Mouse (Mus musculus): Measurements from ENCODE around the gene Map6. TPM values are rescaled to one million over a fixed set of nuclear protein-coding genes. Genes with fewer than 3 reads are reported as not detected.

Gene Map6
- 326 and 332 TPM in 2 replicates for total RNA-seq (2014; rRNA removed)
- 117 and 126 TPM in 2 replicates for polyA plus RNA-seq (2015; fragmentation: Nextera tagmentation; extraction: Ambion mirVana)

GRCm38 (mm10) chr7:99267251-99267896, at the start of gene Map6:
Gene Map6, plus strand, starts transcription at chr7:99267447.
- H3K9ac ChIP-seq (replicated peaks; ENCODE audit: low read length, poor library complexity, severe bottlenecking): peak within 1 kb of the TSS; percentile 91
- TF ChIP-seq CTCF (IDR thresholded peaks at IDR 0.05): no peak
- 0 out of 2 replicates have a peak, but pooled peaks cover 2% of the 10 kb centered on the region for H3K36me3 ChIP-seq (ENCODE audit: insufficient read depth, low read length)
- H3K4me1 ChIP-seq (ENCODE audit: insufficient read depth, low read length): peaks cover 6% of the 10 kb centered on the region; the same call in 1 of the 2 replicates
- H3K27ac ChIP-seq (ENCODE audit: low read depth, low read length): peak within 1 kb of the TSS; percentile 98
- under 1% methylated on average over 34 of the region's 34 CpGs for WGBS
- ATAC-seq (ENCODE audit: low FRiP score) (peak; percentile 78), DNase-seq (ENCODE audit: low spot score) (peak; percentile 93)
- H3K4me2 ChIP-seq (ENCODE audit: low read depth, low read length, poor library complexity, severe bottlenecking): peak within 1 kb of the TSS; percentile 96
- H3K9me3 ChIP-seq (ENCODE audit: low read length): no peaks in the 10 kb centered on the region
- H3K27me3 ChIP-seq (ENCODE audit: insufficient read depth, low read length): no peaks in the 10 kb centered on the region
- peak within 1 kb of the TSS; percentile 86 for H3K4me3 ChIP-seq (ENCODE audit: low read depth, low read length)

GRCm38 (mm10) chr7:99224225-99224624, 43.0 kb upstream of the Map6 start:
- Histone ChIP-seq H3K36me3 (ENCODE audit: insufficient read depth, low read length) (no peaks in the 10 kb centered on the region), H3K9me3 (ENCODE audit: low read length) (no peaks in the 10 kb centered on the region), H3K27ac (ENCODE audit: low read depth, low read length) (no peak overlapping the region), H3K4me3 (ENCODE audit: low read depth, low read length) (no peak overlapping the region), H3K9ac (replicated peaks; ENCODE audit: low read length, poor library complexity, severe bottlenecking) (no peak overlapping the region), H3K27me3 (ENCODE audit: insufficient read depth, low read length) (no peaks in the 10 kb centered on the region), H3K4me2 (ENCODE audit: low read depth, low read length, poor library complexity, severe bottlenecking) (no peak overlapping the region), H3K4me1 (ENCODE audit: insufficient read depth, low read length) (no peaks in the 10 kb centered on the region)
- WGBS: 69% methylated on average over 7 of the region's 7 CpGs
- DNase-seq (ENCODE audit: low spot score) (no peak), ATAC-seq (ENCODE audit: low FRiP score) (no peak)
- TF ChIP-seq CTCF (IDR thresholded peaks at IDR 0.05): peak; percentile 49

- Histone ChIP-seq H3K36me3 (ENCODE audit: insufficient read depth, low read length) (no peaks in the 10 kb centered on the region), H3K9me3 (ENCODE audit: low read length) (no peaks in the 10 kb centered on the region), H3K4me2 (ENCODE audit: low read depth, low read length, poor library complexity, severe bottlenecking) (no peak overlapping the region), H3K27ac (ENCODE audit: low read depth, low read length) (no peak overlapping the region), H3K27me3 (ENCODE audit: insufficient read depth, low read length) (no peaks in the 10 kb centered on the region), H3K4me3 (ENCODE audit: low read depth, low read length) (no peak overlapping the region), H3K4me1 (ENCODE audit: insufficient read depth, low read length) (no peaks in the 10 kb centered on the region), H3K9ac (replicated peaks; ENCODE audit: low read length, poor library complexity, severe bottlenecking) (no peak overlapping the region)
- ATAC-seq (ENCODE audit: low FRiP score) (no peak), DNase-seq (ENCODE audit: low spot score) (no peak)
- no peak for TF ChIP-seq CTCF (IDR thresholded peaks at IDR 0.05)
- WGBS: 32% methylated on average over 1 of the region's 1 CpGs
Observed at GRCm38 (mm10) chr7:99224648-99225190, 42.5 kb upstream of the Map6 start.

GRCm38 (mm10) chr7:99225421-99225820, 41.8 kb upstream of the Map6 start:
- Histone ChIP-seq H3K4me3 (ENCODE audit: low read depth, low read length) (no peak overlapping the region), H3K27me3 (ENCODE audit: insufficient read depth, low read length) (no peaks in the 10 kb centered on the region), H3K9ac (replicated peaks; ENCODE audit: low read length, poor library complexity, severe bottlenecking) (no peak overlapping the region), H3K36me3 (ENCODE audit: insufficient read depth, low read length) (no peaks in the 10 kb centered on the region), H3K9me3 (ENCODE audit: low read length) (no peaks in the 10 kb centered on the region), H3K27ac (ENCODE audit: low read depth, low read length) (no peak overlapping the region), H3K4me2 (ENCODE audit: low read depth, low read length, poor library complexity, severe bottlenecking) (no peak overlapping the region), H3K4me1 (ENCODE audit: insufficient read depth, low read length) (no peaks in the 10 kb centered on the region)
- DNase-seq (ENCODE audit: low spot score) (no peak), ATAC-seq (ENCODE audit: low FRiP score) (no peak)
- WGBS: 75% methylated on average over 6 of the region's 6 CpGs
- TF ChIP-seq CTCF (IDR thresholded peaks at IDR 0.05): no peak

- no peaks in the 10 kb centered on the region for H3K4me1 ChIP-seq (ENCODE audit: insufficient read depth, low read length)
- ATAC-seq (ENCODE audit: low FRiP score) (no peak), DNase-seq (ENCODE audit: low spot score) (no peak)
- TF ChIP-seq CTCF (IDR thresholded peaks at IDR 0.05): no peak
- WGBS: 93% methylated on average over 10 of the region's 10 CpGs
- no peak overlapping the region for H3K27ac ChIP-seq (ENCODE audit: low read depth, low read length)
- H3K9me3 ChIP-seq (ENCODE audit: low read length): no peaks in the 10 kb centered on the region
- H3K27me3 ChIP-seq (ENCODE audit: insufficient read depth, low read length): no peaks in the 10 kb centered on the region
- H3K36me3 ChIP-seq (ENCODE audit: insufficient read depth, low read length): no peaks in the 10 kb centered on the region
- no peak overlapping the region for H3K9ac ChIP-seq (replicated peaks; ENCODE audit: low read length, poor library complexity, severe bottlenecking)
- no peak overlapping the region for H3K4me3 ChIP-seq (ENCODE audit: low read depth, low read length)
- no peak overlapping the region for H3K4me2 ChIP-seq (ENCODE audit: low read depth, low read length, poor library complexity, severe bottlenecking)
Observed at GRCm38 (mm10) chr7:99226662-99227061, 40.6 kb upstream of the Map6 start.

- no peak overlapping the region for H3K9ac ChIP-seq (replicated peaks; ENCODE audit: low read length, poor library complexity, severe bottlenecking)
- no peak for TF ChIP-seq CTCF (IDR thresholded peaks at IDR 0.05)
- H3K4me1 ChIP-seq (ENCODE audit: insufficient read depth, low read length): no peaks in the 10 kb centered on the region
- H3K4me2 ChIP-seq (ENCODE audit: low read depth, low read length, poor library complexity, severe bottlenecking): no peak overlapping the region
- no peaks in the 10 kb centered on the region for H3K9me3 ChIP-seq (ENCODE audit: low read length)
- 97% methylated on average over 4 of the region's 4 CpGs for WGBS
- DNase-seq (ENCODE audit: low spot score) (no peak), ATAC-seq (ENCODE audit: low FRiP score) (no peak)
- H3K27me3 ChIP-seq (ENCODE audit: insufficient read depth, low read length): no peaks in the 10 kb centered on the region
- H3K36me3 ChIP-seq (ENCODE audit: insufficient read depth, low read length): no peaks in the 10 kb centered on the region
- no peak overlapping the region for H3K27ac ChIP-seq (ENCODE audit: low read depth, low read length)
- no peak overlapping the region for H3K4me3 ChIP-seq (ENCODE audit: low read depth, low read length)
Observed at GRCm38 (mm10) chr7:99227267-99227666, 40.0 kb upstream of the Map6 start.
